Mouse (Mus musculus) hindbrain, embryonic 10.5 days (tissue): ENCODE data around the gene Gm21190. TPM values are rescaled to one million over a fixed set of nuclear protein-coding genes. Genes with fewer than 3 reads are reported as not detected.
"Not testable (repeated sequence)": the region's sequence is repeated elsewhere in the genome, so short reads cannot be mapped to it uniquely, and the experiment has no call there.

Experiments
- DNase-seq: peaks from one replicate; pipeline ENCODE4 v3.0.0-alpha.2; 2017; ENCODE audit warnings: low spot score
- H3K27ac ChIP-seq: fragments of 300-500 bp; sonication (generic); 2 replicates; pipeline ENCODE4 v1.5.1; 2016; ENCODE audit warnings: mild to moderate bottlenecking, moderate library complexity
- H3K27me3 ChIP-seq: fragments of 300-500 bp; sonication (generic); 2 replicates; pipeline ENCODE4 v1.6.1; 2016; ENCODE audit warnings: mild to moderate bottlenecking; ENCODE audit not compliant: poor library complexity, insufficient read depth, severe bottlenecking
- H3K36me3 ChIP-seq: fragments of 300-500 bp; sonication (generic); 2 replicates; pipeline ENCODE4 v1.6.1; 2016; ENCODE audit warnings: mild to moderate bottlenecking, moderate library complexity
- H3K4me1 ChIP-seq: fragments of 300-500 bp; sonication (generic); replicated peaks from 2 replicates; pipeline ENCODE4 v1.6.1; 2016; ENCODE audit warnings: mild to moderate bottlenecking
- H3K4me3 ChIP-seq: fragments of 300-500 bp; sonication (generic); 2 replicates; pipeline ENCODE4 v1.5.1; 2016; ENCODE audit warnings: mild to moderate bottlenecking, moderate library complexity
- H3K9me3 ChIP-seq: fragments of 300-500 bp; sonication (generic); 2 replicates; pipeline ENCODE4 v1.6.1; 2016; ENCODE audit warnings: mild to moderate bottlenecking, moderate library complexity
- WGBS: fragments of 180-500 bp; shearing (Covaris S2); methylation state at CpG from one replicate; pipeline ENCODE4 v1.1.7; 2016; 5-methylcytosine and 5-hydroxymethylcytosine counted together
- polyA plus RNA-seq: library from polyadenylated mRNA; unstranded; fragments of >200 nt; fragmentation: Nextera tagmentation; extraction: Ambion mirVana; gene quantifications from 2 replicates; pipeline ENCODE4 v1.2.1, GENCODE M21; 2016

Gene Gm21190
- polyA plus RNA-seq, 1 experiment from 2014 or later = not detected

DNA sequence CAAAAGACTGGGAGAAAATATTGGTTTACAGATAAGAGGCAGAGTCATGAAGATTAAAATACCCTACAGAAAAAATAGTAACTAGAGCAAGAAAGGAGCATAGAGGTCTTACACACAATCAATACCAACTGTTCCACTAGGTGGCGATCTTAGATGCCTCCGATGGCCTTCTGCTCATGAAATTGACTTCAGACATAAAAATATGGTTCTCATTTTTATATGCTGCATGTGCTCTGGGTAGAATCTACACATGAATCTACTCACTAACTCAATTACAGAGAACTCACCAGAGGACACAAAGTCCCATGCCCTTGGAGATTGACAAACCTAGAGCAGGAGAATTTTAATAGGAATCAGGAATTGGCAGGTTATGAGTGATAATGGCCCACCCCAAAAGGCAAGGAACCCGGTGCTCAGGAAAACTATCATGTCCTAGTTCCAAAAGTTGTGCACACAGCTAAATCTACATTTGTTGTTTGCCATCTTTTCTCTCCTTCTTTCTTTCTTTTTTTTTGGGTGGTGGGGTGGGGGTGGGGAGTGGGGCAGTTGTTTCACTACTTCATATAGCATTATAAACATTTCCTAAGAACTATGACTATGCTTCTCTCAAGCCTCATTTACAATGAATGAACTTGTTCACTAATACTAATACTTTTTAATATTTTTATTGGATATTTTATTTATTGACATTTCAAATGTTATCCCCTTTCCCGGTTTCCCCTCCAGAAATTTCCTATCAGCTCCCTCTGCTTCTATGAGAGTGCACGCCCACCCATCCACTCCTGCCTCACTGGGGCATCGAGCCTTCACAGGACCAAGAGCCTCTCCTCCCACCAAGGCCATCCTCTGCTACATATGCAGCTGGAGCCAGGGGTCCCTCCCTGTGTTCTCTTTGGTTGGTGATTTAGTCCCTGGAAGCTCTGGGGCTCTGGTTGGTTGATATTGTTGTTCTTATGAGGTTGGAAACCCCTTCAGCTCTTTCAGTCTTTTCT lies 20.3 kb downstream of the Gm21190 start:
- not testable (repeated sequence) for H3K4me1 ChIP-seq, H3K27me3 ChIP-seq, H3K4me3 ChIP-seq, H3K36me3 ChIP-seq, H3K27ac ChIP-seq, DNase-seq
- peaks cover 59% of the 10 kb centered on the region for H3K9me3 ChIP-seq
- WGBS = 69% methylated on average over 6 of the region's 6 CpGs

DNA sequence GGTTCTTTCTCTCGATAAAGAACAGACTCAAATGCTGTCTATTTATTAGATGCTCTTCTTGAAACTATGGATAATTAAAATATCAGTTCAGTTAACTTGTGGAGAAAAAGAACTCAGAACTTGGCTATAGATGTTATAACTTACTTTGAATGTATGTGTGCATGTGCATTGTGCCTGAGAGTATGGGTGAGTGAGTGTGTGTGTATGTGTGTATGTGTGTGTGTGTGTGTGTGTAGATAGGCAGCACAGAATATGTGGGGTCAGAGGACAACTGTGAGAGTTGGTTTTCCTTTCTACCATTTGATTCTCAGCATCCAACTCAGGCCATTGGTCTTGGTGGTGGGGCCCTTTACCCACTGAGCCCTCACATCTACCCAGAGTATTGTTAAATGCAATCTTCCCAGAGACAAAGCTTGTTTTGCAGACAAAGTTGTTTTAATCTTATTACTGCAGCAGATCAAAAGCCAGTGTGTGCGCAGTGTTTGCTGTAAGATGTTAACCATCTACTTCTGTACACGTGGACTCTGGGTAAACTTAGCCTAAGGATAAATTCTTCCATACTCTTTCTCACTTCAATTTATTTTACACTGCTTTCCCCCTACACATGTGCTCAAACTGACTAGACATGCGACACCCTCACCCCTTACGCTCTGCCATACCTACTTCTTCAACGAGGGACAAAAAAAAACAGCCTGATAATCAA lies 21.1 kb downstream of the Gm21190 start:
- not testable (repeated sequence) for H3K27me3 ChIP-seq, H3K27ac ChIP-seq, H3K36me3 ChIP-seq, H3K4me1 ChIP-seq, H3K4me3 ChIP-seq, DNase-seq
- peaks cover 61% of the 10 kb centered on the region for H3K9me3 ChIP-seq
- 65% methylated on average over 6 of the region's 6 CpGs for WGBS

DNA sequence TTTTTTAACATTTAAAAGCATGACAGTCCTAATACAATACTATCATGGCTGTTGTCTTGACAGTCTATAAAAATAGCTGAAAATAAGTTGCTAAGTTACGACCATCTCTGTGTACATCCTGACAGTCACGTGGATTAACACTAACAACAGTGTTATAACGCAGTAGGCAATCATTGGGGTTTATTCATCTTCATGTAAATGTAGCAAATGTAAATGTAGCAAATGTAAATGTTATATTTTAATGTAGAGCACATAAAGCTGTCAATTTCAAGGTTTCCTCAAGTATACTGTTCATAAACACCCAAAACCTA lies 21.8 kb downstream of the Gm21190 start:
- 82% methylated on average over 3 of the region's 3 CpGs for WGBS
- Histone ChIP-seq H3K4me1 (no peaks in the 10 kb centered on the region), H3K36me3 (no peaks in the 10 kb centered on the region), H3K4me3 (no peak overlapping the region), H3K27me3 (no peaks in the 10 kb centered on the region), H3K9me3 (peaks cover 61% of the 10 kb centered on the region), H3K27ac (no peak overlapping the region)
- no peak for DNase-seq

DNA sequence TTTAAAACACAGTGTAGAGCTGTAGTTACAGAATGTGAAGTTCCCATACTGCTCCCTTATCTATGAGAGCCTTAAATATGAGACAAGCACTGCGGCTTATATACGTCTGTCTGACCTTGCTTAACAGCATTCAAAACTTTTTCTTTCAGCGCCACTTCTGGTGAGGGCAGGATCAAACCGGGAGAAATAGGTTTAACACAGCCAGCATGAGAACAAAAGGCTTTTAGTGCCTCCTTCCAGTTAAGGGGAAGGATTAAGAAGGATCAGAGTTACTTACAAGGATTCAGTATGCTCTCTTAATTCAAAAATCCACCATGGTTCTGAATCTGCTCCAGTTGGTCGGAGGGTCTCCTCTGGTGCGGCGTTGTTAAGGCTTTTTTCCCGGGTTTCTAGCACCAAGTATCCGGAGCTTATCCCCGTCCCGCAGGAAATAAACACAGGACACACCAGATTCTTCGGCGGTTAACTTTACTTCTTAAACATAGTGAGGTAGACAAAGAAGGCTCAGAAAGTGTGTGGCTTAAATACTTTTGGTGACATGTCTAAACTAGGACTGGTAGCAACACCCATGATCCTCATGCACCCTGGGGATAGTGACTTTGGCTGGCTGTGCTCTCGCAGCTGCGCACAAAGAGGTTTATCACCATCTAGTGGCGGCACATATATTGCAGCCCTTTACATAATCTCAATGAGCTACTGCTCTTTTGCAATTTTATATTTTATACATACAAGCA lies 22.3 kb downstream of the Gm21190 start:
- 50% methylated on average over 16 of the region's 16 CpGs for WGBS
- peak; percentile 46 for DNase-seq
- peaks cover 58% of the 10 kb centered on the region for H3K9me3 ChIP-seq
- no peaks in the 10 kb centered on the region for H3K4me1 ChIP-seq
- H3K27me3 ChIP-seq = no peaks in the 10 kb centered on the region
- no peak overlapping the region for H3K27ac ChIP-seq
- H3K36me3 ChIP-seq = no peaks in the 10 kb centered on the region
- 0 out of 2 replicates have a peak overlapping the region, but pooled peaks have one; percentile 3 for H3K4me3 ChIP-seq

DNA sequence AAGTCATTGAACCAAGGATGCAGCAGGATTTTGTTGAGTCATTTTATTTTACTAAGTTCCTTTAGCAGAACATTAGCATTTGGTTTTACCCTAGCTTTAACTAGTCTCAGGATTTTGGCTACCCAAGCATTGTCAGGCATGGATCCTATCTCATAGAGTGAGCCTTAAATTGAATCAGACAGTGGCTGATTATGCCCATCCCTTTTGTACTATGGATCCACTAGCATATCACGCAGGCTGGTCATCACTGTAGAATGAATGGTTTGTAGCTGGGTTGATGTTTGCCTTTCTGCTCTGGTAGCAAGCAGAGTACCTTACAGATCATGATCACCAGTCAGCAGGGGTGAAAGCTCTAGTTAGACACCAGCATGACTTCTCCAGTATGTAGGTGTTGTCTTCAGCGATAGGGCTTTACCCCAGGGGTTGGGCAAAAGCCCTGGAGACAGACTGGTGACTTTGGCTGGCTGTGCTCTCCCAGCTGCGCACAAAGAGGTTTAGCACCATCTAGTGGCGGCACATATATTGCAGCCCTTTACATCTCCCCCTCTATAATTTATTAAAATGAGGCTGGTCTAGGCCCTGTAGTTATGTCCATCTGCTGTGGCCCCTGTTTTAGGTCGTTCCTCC lies 30.1 kb downstream of the Gm21190 start:
- peaks cover 61% of the 10 kb centered on the region for H3K9me3 ChIP-seq
- DNase-seq, H3K4me1 ChIP-seq, H3K36me3 ChIP-seq, H3K27me3 ChIP-seq, H3K4me3 ChIP-seq, H3K27ac ChIP-seq: not testable (repeated sequence)
- 34% methylated on average over 5 of the region's 5 CpGs for WGBS

DNA sequence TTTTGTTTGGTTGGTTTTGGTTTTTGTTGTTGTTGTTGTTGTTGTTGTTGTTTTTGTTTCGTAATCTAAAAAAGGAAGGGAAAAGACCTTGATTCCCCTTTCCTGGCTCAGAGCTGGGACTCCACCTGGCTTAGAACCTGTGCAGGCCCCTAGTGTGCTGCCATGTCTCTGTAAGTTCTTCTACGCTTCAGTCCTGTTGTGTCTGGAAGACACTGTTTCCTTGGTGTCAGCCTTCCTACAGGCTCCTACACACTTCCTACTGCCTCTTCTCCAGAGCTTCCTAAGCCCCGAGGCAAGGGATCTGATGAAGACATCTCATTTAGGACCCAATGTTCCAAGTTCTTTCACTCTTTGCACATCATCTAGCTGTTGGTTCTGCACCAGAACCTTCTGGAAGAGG lies 30.7 kb downstream of the Gm21190 start:
- DNase-seq, H3K36me3 ChIP-seq, H3K4me1 ChIP-seq, H3K4me3 ChIP-seq, H3K27ac ChIP-seq, H3K27me3 ChIP-seq: not testable (repeated sequence)
- 80% methylated on average over 3 of the region's 3 CpGs for WGBS
- peaks cover 62% of the 10 kb centered on the region for H3K9me3 ChIP-seq

DNA sequence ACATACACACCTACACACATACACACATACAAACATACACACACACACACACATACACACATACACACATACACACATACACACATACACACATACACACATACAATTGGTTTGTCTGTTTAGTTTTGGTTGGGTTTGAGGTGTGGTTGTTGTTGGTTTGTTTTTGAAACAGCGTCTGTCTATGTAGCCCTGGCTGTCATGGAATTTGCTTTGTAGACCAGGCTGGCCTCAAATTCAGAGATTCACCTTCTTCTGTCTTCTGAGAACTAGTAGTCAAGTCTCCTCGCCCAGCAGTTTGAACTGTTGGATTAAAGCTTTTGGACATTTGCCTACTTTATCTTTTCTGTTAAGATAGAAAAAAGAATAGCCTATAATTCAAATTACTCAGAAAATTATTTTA lies 38.1 kb downstream of the Gm21190 start:
- not testable (repeated sequence) for DNase-seq, H3K27ac ChIP-seq, H3K4me3 ChIP-seq, H3K4me1 ChIP-seq, H3K27me3 ChIP-seq, H3K36me3 ChIP-seq
- H3K9me3 ChIP-seq = peaks cover 61% of the 10 kb centered on the region
- WGBS = 62% methylated on average over 2 of the region's 2 CpGs

DNA sequence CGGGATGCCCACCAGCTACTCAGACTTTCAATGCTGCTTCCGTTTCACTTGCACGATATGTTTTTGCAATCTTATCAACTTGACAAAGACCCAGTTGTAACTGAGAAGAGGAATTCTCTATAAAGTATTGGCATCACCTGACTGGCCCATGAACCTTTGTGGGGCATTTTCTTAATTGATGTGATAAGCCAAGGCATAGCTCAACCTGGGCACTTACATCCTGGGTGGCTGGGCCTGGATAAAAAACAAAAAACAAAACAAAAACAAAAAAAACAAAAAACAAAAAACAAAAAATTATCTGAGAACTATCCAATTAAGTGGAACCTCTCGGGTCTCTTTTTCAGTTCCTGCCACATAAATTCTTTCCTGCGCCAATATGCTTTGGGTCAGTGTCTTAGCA lies 40.3 kb downstream of the Gm21190 start:
- H3K9me3 ChIP-seq = peaks cover 56% of the 10 kb centered on the region

DNA sequence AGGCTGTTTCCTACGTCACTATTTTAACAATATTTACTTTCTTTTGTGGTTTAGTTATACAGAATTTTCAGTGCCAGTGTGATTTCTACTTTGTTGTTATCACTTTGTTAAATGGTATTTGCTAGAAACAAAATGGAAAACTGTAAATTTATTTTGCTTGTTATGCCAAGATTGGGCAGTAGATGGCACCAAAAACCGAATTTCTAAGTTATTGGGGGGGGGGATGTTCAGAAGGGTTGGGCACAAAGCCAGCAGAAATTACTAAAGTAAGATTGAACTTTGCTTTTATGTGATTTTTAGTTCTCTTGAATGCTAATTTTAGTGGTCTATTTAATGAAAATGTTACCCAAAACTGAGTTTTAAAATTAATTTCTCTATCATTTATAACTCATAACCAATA lies 44.4 kb downstream of the Gm21190 start:
- WGBS = 24% methylated on average over 2 of the region's 2 CpGs
- DNase-seq, H3K27me3 ChIP-seq, H3K27ac ChIP-seq, H3K36me3 ChIP-seq, H3K4me3 ChIP-seq, H3K4me1 ChIP-seq: not testable (repeated sequence)
- peaks cover 48% of the 10 kb centered on the region for H3K9me3 ChIP-seq

More for the DNA sequence above, 40.3 kb downstream of the Gm21190 start:
- H3K36me3 ChIP-seq = no peaks in the 10 kb centered on the region
- DNase-seq = no peak
- WGBS = 87% methylated on average over 5 of the region's 5 CpGs
- H3K27me3 ChIP-seq = no peaks in the 10 kb centered on the region
- no peak overlapping the region for H3K27ac ChIP-seq
- no peaks in the 10 kb centered on the region for H3K4me1 ChIP-seq
- no peak overlapping the region for H3K4me3 ChIP-seq

DNA sequence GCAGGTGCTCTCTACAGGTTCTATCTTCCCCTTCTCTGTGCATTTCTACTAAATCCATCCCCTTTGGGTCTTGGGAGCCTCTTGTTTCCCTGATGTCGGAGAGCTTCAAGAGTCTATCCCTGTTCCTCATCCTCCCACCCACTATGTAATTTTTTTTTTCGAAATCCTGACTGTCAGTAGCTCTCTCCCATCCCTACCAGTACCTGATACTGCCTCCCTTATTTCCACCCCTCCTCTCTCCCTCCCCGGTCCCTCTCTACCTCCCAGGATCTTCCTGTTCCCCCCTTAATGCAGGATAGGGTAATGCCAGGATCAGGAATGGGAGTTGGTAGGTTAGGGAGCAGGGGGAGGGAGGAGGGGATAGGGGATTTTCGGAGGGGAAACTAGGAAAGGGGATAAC lies 45.4 kb downstream of the Gm21190 start:
- DNase-seq = not testable (repeated sequence)
- peaks cover 41% of the 10 kb centered on the region for H3K9me3 ChIP-seq
- WGBS = 60% methylated on average over 4 of the region's 4 CpGs

DNA sequence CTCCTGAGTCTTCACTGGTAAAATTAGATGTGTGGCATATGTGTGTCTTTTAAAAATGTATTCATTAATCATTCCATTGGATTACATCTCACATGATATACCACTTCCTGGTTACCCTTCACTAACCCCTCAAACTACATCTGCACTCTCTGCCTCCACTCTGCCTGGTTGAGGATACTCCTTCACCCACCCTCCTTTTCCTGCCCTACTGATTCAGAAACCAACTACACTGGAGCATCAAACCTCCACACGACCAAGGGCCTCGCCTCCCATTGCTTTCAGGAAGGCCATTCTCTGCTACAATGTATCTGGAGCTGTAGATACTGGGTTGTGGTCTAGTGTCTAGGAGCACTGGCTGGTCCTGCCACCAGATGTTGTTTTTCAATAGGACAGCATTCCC lies 46.2 kb downstream of the Gm21190 start:
- not testable (repeated sequence) for H3K4me1 ChIP-seq, H3K27me3 ChIP-seq, H3K36me3 ChIP-seq, H3K4me3 ChIP-seq, DNase-seq, H3K27ac ChIP-seq
- H3K9me3 ChIP-seq = peaks cover 45% of the 10 kb centered on the region
- 60% methylated on average over 2 of the region's 2 CpGs for WGBS

More for the DNA sequence above, 45.4 kb downstream of the Gm21190 start:
- not testable (repeated sequence) for H3K4me1 ChIP-seq, H3K27ac ChIP-seq, H3K36me3 ChIP-seq, H3K4me3 ChIP-seq, H3K27me3 ChIP-seq

DNA sequence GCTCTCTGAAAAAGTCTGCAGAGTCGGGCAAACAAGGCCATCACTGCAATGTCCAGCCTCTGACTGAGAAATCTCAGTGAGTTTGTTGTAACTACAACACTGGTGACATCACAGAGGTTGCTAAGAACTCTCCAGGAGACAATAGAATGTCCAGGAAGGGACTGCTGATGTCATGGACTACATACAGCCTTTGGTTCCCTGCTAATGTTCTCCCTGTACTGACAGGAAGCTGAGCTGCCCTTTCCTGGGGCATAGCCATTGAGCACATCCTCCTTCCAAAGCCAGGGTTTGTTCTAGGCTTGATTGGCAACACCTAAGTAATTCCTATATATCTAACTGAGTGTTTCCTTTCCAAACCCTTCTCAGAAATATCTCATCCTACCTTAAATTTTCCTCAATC lies 52.6 kb downstream of the Gm21190 start, which contains the start of gene Gm21149:
Gene Gm21149, minus strand, starts transcription at position 101 of the 400 bp plus-strand sequence.
- not testable (repeated sequence) for H3K4me3 ChIP-seq, H3K36me3 ChIP-seq, DNase-seq, H3K27me3 ChIP-seq, H3K4me1 ChIP-seq, H3K27ac ChIP-seq
- WGBS = 66% methylated on average over 1 of the region's 1 CpGs
- peaks cover 40% of the 10 kb centered on the region for H3K9me3 ChIP-seq
